Mouse (Mus musculus) inflammation-experienced regulatory T-cells (primary cell): ENCODE measurements around the gene Tacr3. TPM values are rescaled to one million over a fixed set of nuclear protein-coding genes. Genes with fewer than 3 reads are reported as not detected.

Experiments
- polyA plus RNA-seq, 2 experiments: library from polyadenylated mRNA; unstranded; fragments of 100-300 nt; shearing (Covaris generic); gene quantifications; one replicate each; pipeline ENCODE4 v1.2.1; 2017

Tacr3 gene
- polyA plus RNA-seq = not detected

DNA sequence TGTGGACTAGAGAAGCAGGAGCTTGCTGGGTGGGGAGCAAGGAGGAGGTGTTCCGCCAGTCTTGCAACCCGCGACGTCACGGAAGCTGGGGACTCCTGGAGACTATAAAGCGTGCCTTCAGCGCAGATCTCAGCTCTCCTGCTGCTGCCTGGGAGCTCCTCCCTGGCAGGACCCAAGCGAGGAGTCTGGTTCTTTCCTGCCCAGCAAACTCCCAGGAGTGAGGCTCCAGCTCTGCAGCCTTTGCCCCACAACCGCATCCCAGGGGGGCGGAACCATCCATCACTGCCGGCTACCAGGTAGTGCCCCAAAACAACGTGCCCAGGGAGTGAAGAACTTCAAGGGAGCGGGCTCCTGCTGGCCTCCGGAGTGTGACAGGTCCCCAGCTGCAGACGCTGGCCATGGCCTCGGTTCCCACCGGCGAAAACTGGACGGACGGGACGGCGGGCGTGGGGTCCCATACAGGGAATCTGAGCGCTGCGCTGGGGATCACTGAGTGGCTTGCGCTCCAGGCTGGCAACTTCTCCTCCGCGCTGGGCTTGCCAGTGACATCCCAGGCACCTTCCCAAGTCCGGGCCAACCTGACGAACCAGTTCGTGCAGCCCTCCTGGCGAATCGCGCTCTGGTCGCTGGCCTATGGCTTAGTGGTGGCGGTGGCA, at the start of gene Tacr3:
Tacr3 (plus strand) TSS at position 133 of the 656 bp plus-strand sequence.

